Mouse (Mus musculus): ENCODE results near the gene Apbb2.

- TF ChIP-seq CTCF (IDR thresholded peaks at IDR 0.05; ENCODE audit: low read depth) (no peak), EP300 (IDR thresholded peaks at IDR 0.05; ENCODE audit: low read depth) (no peak)
Measured at GRCm38 (mm10) chr5:66543761-66544160, 74.8 kb downstream of the Apbb2 start.

All from heart, postnatal 0 days (tissue).